Mouse (Mus musculus): ENCODE data around the gene Ssxb6. TPM values are rescaled to one million over a fixed set of nuclear protein-coding genes. Genes with fewer than 3 reads are reported as not detected.

The Ssxb6 gene
- polyA plus RNA-seq (2014; fragmentation: Illumina TruSeq; extraction: RNeasy Lipid Tissue Mini Kit (QIAGEN cat#74804); ENCODE audit: low replicate concordance), result not detected

GRCm38 (mm10) chrX:8548155-8548554, at the start of gene Ssxb6:
Gene Ssxb6, minus strand, starts transcription at chrX:8548255.

GRCm38 (mm10) chrX:8591716-8592115, 43.7 kb upstream of the Ssxb6 start, which contains the start of gene Ssxb3:
Gene Ssxb3, minus strand, starts transcription at chrX:8591816.

GRCm38 (mm10) chrX:8524854-8525253, 23.2 kb downstream of the Ssxb6 start, which contains the start of gene Gm14459:
Gene Gm14459, minus strand, starts transcription at chrX:8524954.

Other genes starting within 250 kb of the Ssxb6 start
- gene Ssxb10, start 220.8 kb downstream of the Ssxb6 start, polyA plus RNA-seq (2014; fragmentation: Illumina TruSeq; extraction: RNeasy Lipid Tissue Mini Kit (QIAGEN cat#74804); ENCODE audit: low replicate concordance), result not detected
- gene Ssxb9, start 181.3 kb downstream of the Ssxb6 start, polyA plus RNA-seq (2014; fragmentation: Illumina TruSeq; extraction: RNeasy Lipid Tissue Mini Kit (QIAGEN cat#74804); ENCODE audit: low replicate concordance), result not detected
- not detected for gene Ssxb1, start 134.9 kb downstream of the Ssxb6 start, polyA plus RNA-seq (2014; fragmentation: Illumina TruSeq; extraction: RNeasy Lipid Tissue Mini Kit (QIAGEN cat#74804); ENCODE audit: low replicate concordance)
- not detected for gene Ssxb2, start 86.5 kb downstream of the Ssxb6 start, polyA plus RNA-seq (2014; fragmentation: Illumina TruSeq; extraction: RNeasy Lipid Tissue Mini Kit (QIAGEN cat#74804); ENCODE audit: low replicate concordance)
- gene Gm14459, start 23.3 kb downstream of the Ssxb6 start, polyA plus RNA-seq (2014; fragmentation: Illumina TruSeq; extraction: RNeasy Lipid Tissue Mini Kit (QIAGEN cat#74804); ENCODE audit: low replicate concordance), result not detected
- not detected for gene Ssxb3, start 43.6 kb upstream of the Ssxb6 start, polyA plus RNA-seq (2014; fragmentation: Illumina TruSeq; extraction: RNeasy Lipid Tissue Mini Kit (QIAGEN cat#74804); ENCODE audit: low replicate concordance)
- not detected for gene Ssxb8, start 142.6 kb upstream of the Ssxb6 start, polyA plus RNA-seq (2014; fragmentation: Illumina TruSeq; extraction: RNeasy Lipid Tissue Mini Kit (QIAGEN cat#74804); ENCODE audit: low replicate concordance)
- gene Ssx9, start 200.2 kb upstream of the Ssxb6 start, polyA plus RNA-seq (2014; fragmentation: Illumina TruSeq; extraction: RNeasy Lipid Tissue Mini Kit (QIAGEN cat#74804); ENCODE audit: low replicate concordance), result not detected